Mouse (Mus musculus): ENCODE results near the gene Acap1.

DNA sequence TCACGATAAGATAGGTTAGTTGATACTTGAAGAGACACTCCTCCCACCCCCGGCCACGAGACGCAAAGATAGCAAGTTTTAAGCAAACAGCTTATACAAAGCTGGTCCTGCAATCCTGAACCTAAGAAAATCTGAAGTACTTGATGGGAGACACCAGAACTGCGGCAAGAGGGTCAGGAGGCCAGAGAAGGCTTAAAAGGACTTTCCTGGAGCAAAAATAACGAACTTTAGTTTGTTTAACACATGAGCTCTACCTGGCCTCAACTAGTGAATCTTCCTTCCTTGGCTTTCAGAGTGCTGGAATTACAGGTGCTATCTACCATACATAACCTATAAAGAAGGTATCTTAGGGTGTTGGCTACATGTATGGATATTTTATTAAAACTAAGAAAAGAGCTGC lies 39.3 kb upstream of the Acap1 start:
- TF ChIP-seq CTCF (IDR thresholded peaks at IDR 0.05; ENCODE audit: control insufficient read depth, insufficient read depth, low read length) (no peak), POLR2A (IDR thresholded peaks at IDR 0.05; ENCODE audit: borderline replicate concordance, control insufficient read depth, low read depth, low read length) (no peak)

Data from bone marrow, adult 2 months (tissue).